Mouse (Mus musculus) myocyte (in vitro differentiated cells): ENCODE data around the gene Gm20388.

Experiments used
- CEBPB ChIP-seq: IDR thresholded peaks from 2 replicates; pipeline ENCODE4 v1.6.1; 2011; ENCODE audit warnings: mild to moderate bottlenecking, moderate library complexity; ENCODE audit not compliant: poor library complexity, insufficient read depth, severe bottlenecking
- E2F4 ChIP-seq: IDR thresholded peaks from one replicate; pipeline ENCODE4 v1.6.1; 2011; ENCODE audit warnings: mild to moderate bottlenecking, control low read depth, moderate library complexity; ENCODE audit not compliant: insufficient read depth
- MAX ChIP-seq: IDR thresholded peaks from one replicate; pipeline ENCODE4 v1.6.1; 2011; ENCODE audit warnings: low read depth, mild to moderate bottlenecking, control low read depth
- MYOD1 ChIP-seq, 3 experiments: IDR thresholded peaks; one replicate each; pipeline ENCODE4 v1.6.1; 2011; ENCODE audit warnings: control low read depth in 2 of 3, low read depth in 2 of 3, mild to moderate bottlenecking in 2 of 3, moderate library complexity in 1 of 3; ENCODE audit not compliant: insufficient read length in 2 of 3, control insufficient read depth in 1 of 3
- POLR2A ChIP-seq: IDR thresholded peaks from one replicate; pipeline ENCODE4 v1.6.1; 2011; ENCODE audit warnings: low read depth, mild to moderate bottlenecking, control low read depth, moderate library complexity; ENCODE audit not compliant: insufficient read length
- POLR2AphosphoS2 ChIP-seq: IDR thresholded peaks from one replicate; pipeline ENCODE4 v1.6.1; 2011; ENCODE audit warnings: low read depth, control low read depth; ENCODE audit not compliant: insufficient read length
- TCF3 ChIP-seq: IDR thresholded peaks from one replicate; pipeline ENCODE4 v1.6.1; 2011; ENCODE audit warnings: low read depth, control low read depth; ENCODE audit not compliant: insufficient read length
- USF1 ChIP-seq: IDR thresholded peaks from one replicate; pipeline ENCODE4 v1.6.1; 2011; ENCODE audit warnings: low read depth, mild to moderate bottlenecking, control low read depth, moderate library complexity

- TF ChIP-seq POLR2AphosphoS2: no peak
- no peak for TF ChIP-seq E2F4
- TF ChIP-seq POLR2A: no peak
- no peak for TF ChIP-seq USF1
- TF ChIP-seq TCF3: no peak
- TF ChIP-seq MYOD1 (IDR thresholded peaks at IDR 0.05; ENCODE audit: control insufficient read depth in 1 of 3, insufficient read length in 2 of 3, low read depth in 2 of 3): peak in 1 of 3 experiments; percentile 13
- TF ChIP-seq MAX: no peak
- TF ChIP-seq CEBPB: no peak
Measured at GRCm38 (mm10) chr8:123982291-123982793, 4071.7 kb downstream of the Gm20388 start.
